Mouse (Mus musculus) NIH3T3 (cell line): Measurements from ENCODE around the gene Mlf2.
A peak's percentile ranks its signal among the peaks of the same experiment; 100 is the strongest.
"Not testable (repeated sequence)": the region's sequence is repeated elsewhere in the genome, so short reads cannot be mapped to it uniquely, and the experiment has no call there.

ENCODE experiments used
- DNase-seq: peaks from one replicate; pipeline ENCODE4 v3.0.0-alpha.2; 2012; ENCODE audit warnings: low read depth

The Mlf2 gene

GRCm38 (mm10) chr6:124930754-124931524, at the start of gene Mlf2:
Gene Mlf2 (plus strand): TSS chr6:124931386.
- DNase-seq: peak; percentile 100

- no peak for DNase-seq
Observed at GRCm38 (mm10) chr6:124881821-124882220, 49.4 kb upstream of the Mlf2 start.

DNA sequence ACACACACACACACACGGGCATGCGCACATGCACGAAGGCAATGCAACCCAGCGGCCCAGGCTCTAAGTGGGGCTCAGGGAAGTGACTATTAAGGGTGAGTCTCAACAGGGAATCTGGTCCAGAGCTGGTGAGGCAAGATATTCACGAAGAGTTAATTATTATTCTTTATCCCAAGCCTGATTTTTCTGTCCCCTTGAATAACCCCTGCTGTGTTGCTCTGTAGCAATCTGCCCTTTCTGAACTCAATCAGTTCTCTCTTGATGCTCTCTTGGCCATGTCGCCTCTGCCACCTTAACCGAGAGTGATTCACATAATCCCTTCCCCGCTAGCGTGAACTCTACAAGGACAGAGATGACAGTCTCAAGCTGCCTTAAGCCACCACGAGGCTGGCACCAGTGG, 47.8 kb upstream of the Mlf2 start:
- DNase-seq: no peak

- DNase-seq: no peak
Observed at GRCm38 (mm10) chr6:124884714-124885500, 46.3 kb upstream of the Mlf2 start.

GRCm38 (mm10) chr6:124885956-124886381, 45.2 kb upstream of the Mlf2 start:
- DNase-seq: no peak

GRCm38 (mm10) chr6:124887986-124888385, 43.2 kb upstream of the Mlf2 start, which contains the start of gene Cd4:
Gene Cd4 (minus strand): TSS chr6:124888221.
- DNase-seq: no peak

- no peak for DNase-seq
Observed at GRCm38 (mm10) chr6:124888555-124889125, 42.5 kb upstream of the Mlf2 start.

DNA sequence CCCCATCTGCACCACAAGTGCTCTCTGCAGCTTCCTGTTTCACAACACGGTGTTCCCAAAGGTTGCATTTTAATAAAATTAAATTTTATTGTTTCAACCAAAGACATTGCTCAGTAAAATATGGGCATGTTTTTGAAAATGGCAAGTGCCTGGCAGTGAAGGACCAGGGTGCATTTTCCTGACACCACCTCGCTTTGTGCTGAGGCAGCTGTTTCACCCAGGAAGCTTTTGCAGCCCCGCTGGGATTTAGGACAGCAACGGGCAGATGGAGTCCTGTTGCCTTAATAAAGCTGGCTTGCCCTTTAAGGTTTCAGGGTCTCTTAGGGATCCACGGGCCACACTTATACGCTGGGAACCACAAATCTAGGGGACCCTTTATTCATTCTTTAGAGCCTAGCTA, 40.2 kb upstream of the Mlf2 start:
- DNase-seq: no peak

DNA sequence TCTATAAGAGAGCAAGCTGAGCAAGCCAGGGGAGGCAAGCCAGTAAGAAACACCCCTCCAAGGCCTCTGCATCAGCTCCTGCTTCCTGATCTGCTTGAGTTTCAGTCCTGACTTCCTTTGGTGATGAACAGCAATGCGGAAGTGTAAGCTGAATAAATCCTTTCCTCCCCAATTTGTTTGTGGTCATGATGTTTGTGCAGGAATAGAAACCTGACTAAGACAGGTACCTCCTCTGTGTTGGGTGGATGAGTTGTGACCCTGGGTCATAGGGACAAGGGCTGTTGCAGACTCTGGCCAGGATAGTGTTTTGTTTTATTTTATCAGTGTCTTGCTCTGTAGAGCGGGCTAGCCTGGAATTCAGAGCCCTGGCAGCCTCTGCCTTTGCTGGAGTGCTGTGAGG, 37.1 kb upstream of the Mlf2 start:
- DNase-seq: not testable (repeated sequence)

DNA sequence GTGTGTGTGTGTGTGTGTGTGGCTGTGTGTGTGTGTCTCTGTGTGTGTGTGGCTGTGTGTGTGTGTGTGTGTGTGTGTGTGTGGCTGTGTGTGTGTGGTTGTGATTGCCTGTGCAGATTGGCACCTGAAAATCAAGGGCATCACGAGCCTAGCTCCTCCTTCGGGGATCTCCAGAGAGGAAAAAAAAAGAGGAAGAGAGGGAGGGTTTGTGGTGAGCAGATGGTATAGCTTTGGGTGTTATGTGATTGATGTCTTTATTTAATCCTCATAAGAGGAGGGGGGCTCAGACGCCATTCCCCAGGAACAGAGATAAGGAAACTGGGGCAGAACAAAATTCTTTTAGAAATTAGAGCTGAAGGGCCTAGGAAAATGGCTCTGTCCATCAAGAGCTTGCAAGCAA, 32.8 kb upstream of the Mlf2 start:
- no peak for DNase-seq

DNA sequence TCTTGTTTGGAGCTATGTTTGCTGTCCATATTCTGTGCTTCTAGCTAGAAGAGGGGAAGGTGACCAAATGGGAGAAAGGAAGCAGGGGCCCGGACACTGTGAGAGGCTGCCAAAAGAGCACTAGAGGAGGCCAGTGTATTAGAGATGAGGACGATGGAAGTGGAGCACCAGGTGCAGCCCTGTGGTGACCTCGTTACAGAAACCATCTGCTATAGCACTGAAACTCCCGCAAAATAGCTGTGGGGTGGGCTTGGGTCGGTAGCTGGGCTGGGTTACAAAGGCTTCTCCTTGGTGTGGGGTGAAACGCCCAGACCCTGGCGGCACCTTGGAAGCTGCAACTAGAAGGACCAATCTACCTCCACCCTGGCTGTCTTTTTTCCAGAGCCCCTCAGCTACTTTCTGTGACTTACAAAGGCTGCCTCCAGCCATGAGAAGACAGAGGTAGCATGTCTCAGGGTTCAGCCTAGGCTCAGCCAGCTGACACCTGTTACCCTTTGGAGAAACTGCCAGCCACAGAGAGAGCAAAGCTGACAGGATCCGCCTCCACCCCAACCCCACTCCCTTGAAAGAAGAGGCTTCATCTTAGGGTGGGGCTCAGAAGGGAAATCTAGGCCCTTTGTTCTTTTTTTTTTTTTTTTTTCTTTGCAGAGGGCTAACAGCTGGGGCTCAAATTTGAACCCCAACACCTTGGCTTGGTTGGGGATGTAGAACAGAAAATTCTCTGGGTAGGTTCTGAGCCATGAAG, 31.0 kb upstream of the Mlf2 start:
- no peak for DNase-seq

GRCm38 (mm10) chr6:124900801-124901480, 30.2 kb upstream of the Mlf2 start:
- peak; percentile 36 for DNase-seq

- no peak for DNase-seq
Observed at GRCm38 (mm10) chr6:124901851-124902250, 29.3 kb upstream of the Mlf2 start.

DNA sequence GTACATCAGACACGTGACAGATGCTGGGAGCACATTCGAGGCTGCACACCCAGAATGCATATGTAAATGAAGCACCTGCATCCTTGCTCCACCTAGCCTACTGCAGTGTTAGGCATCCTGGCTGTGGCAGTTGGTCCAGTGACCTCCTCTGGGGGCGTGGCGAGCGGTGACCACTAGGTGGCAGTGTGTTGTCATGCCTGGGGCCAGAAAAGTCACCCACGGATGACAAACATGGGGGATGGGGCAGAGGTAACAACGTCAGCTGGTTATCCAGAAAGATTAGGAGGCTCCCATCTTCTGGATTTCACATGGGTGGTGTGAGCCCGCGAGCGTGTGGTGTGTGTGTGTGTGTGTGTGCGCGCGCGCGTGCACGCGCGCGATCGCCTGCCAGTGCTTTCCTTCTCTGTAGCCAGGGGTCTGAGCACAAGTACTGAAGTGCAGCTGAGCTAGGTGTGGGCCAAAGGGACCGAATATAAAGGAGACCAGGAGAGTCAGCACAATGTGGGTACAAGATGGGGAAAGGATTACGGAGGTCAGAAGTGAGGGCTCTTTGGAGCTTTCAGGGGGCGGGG, 27.5 kb upstream of the Mlf2 start:
- DNase-seq: peak; percentile 95

DNA sequence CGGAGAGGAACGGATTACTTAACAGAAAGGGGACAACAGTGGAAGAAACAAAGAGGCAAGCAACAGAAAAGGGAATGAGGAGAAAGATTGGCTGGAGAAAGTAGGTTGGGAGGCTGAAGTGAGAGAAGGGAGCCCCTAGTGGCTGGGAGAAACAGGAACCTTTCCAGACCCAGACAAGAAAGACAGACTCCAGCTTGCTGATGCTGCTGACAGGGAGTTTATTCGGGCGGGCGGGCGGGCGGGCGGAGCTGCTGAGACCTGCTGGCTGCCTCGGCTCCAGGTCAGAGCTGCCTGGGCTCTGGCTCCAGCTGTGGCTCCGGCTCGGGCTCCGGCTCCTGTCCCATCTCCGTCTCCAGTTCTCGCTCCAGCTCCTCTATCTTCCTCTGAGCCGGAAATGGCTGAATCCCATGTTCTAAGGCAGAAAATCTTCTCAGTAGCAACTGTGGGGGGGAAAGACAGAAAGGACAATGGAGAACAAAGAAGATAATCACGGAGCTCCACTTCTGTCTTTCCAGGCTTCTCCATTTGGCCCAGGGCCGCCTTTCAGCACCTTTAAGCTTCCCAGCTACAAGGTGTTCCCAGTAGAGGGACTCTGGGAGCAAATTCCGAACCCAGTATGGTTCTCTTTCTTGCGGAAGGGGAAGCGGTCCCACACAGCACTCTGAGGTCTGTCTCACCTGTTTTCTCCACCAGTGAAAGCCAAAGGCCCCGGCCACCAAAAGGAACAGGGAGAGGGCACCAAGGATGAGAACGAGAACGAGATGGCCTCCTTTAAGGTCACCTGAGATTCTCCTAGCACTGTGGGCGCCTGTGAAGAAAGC, 26.8 kb upstream of the Mlf2 start:
- peak; percentile 92 for DNase-seq

- no peak for DNase-seq
Observed at GRCm38 (mm10) chr6:124904991-124905860, 26.0 kb upstream of the Mlf2 start.

DNA sequence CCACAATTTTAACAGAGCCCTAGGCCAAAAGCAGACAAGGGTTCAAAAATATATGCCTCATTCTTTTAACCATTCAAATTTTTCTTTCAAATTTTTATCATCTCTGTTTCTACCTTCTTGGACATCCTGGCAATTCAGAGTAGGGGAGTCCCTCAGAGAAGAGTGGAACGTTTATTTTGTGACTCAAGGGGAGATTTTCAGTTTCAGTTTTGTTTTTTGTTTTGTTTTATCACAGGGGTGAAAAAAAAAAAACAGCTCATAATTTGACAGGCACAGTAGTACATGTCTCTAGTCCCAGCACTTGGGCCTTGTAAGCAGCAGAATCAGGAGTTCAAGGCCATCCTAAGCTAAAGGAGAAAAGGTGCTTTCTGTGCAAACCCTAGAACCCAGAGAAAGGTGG, 23.4 kb upstream of the Mlf2 start:
- no peak for DNase-seq

DNA sequence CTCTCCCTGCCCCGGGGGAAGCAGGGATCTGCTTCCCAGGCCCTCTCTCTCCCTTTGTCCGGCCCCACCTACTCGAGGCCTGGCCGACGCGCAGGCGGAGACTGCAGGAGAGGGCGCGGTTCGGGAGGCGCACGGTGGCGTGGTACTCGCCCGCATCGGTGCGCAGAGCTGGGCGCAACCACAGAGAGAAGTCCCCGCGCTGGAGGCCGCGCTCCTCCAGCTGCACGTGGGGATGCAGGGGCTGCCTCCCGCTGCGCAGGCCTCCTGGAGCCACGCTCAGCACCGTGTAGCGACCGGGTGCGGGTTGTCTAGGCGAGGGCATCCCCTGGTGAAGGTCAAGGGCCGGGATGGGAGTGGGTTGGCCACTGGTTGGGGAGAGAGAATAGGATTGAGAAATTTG, 21.2 kb upstream of the Mlf2 start:
- DNase-seq: no peak

- DNase-seq: no peak
Observed at GRCm38 (mm10) chr6:124911533-124912218, 19.5 kb upstream of the Mlf2 start, which contains the start of gene Lag3. Gene Lag3 (minus strand): TSS chr6:124911705.
